ENCODE assay signal across 21 mouse cellular contexts in the genomic region with DNA sequence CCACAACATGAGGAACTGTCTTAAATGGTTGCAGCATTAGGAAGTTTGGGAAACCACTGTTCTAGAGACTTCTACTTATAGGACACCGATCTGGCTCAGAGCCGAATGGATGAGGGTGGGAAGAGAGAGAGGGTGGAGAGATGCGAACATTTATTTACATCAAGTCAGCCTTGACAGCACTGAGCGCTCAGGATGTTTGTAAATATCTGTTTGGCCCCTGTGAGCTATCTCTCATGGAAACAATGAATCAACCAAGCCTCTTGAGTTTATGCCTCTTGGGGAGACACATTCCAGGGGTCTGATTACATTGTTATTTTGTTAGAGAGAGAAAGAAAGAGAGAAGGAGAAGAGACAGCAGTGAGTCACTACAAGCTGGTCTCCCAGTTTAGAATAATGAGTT.
DNase-seq lines count a peak whose midpoint lies in the region; ATAC-seq lines count a peak whose summit lies in the region.
"Had no signal": no experiment of that assay in that cellular context is flagged by ENCODE, and none has a peak within 500 bp of the region (broad histone marks: within the 10 kb centered on the region; RNA-seq: fewer than 3 reads in every experiment).

No protein-coding gene starts in this region.

- no peak overlapping the region; the same call in 1 of the 2 replicates for H3K27ac ChIP-seq in lung, embryonic 16.5 days (ENCODE audit: low read length)
- H3K27ac ChIP-seq: embryonic facial prominence, embryonic 12.5 days; forebrain, embryonic 12.5 days; hindbrain, embryonic 12.5 days; neural tube, embryonic 15.5 days had no signal

- WGBS in lung, embryonic 16.5 days, result 37% methylated on average over 4 of the region's 4 CpGs

- H3K4me3 ChIP-seq in lung, embryonic 16.5 days (ENCODE audit: low read length), result no peak overlapping the region
- H3K4me3 ChIP-seq: embryonic facial prominence, embryonic 12.5 days; erythroblast, embryonic 14.5 days; forebrain, embryonic 12.5 days; hindbrain, embryonic 12.5 days; neural tube, embryonic 15.5 days had no signal

- no peaks in the 10 kb centered on the region for H3K36me3 ChIP-seq in lung, embryonic 16.5 days (ENCODE audit: control insufficient read depth, insufficient read depth, low read length)
- H3K36me3 ChIP-seq: embryonic facial prominence, embryonic 12.5 days; forebrain, embryonic 12.5 days; hindbrain, embryonic 12.5 days; neural tube, embryonic 15.5 days had no signal

- no peaks in the 10 kb centered on the region for H3K27me3 ChIP-seq in lung, embryonic 16.5 days (ENCODE audit: control insufficient read depth, insufficient read depth, low read depth, low read length)
- H3K27me3 ChIP-seq: embryonic facial prominence, embryonic 12.5 days; hindbrain, embryonic 12.5 days; neural tube, embryonic 15.5 days; Patski had no signal

- peak; percentile 9 to 21 for DNase-seq in frontal cortex, postnatal 36 days (ENCODE audit: low spot score in 2 of 2)
- DNase-seq in frontal cortex, postnatal 25 days (ENCODE audit: low spot score in 2 of 2), result no peak
- DNase-seq in right cerebral cortex, adult 18-20 months, result peak; percentile 20
- DNase-seq in right cerebral cortex, postnatal 14 days, result no peak
- peak; percentile 50 to 53 for DNase-seq in lung, postnatal 4 days
- DNase-seq in urinary bladder, adult 2 months (ENCODE audit: low spot score), result no peak
- DNase-seq: adrenal gland, postnatal 36 days; cerebellum, adult 11-12 months; cerebellum, postnatal 14 days; gastrocnemius, postnatal 36 days; liver, postnatal 0 days; spleen, adult 18-20 months had no signal

- no peak overlapping the region for H3K4me2 ChIP-seq in lung, embryonic 16.5 days (ENCODE audit: low read depth, low read length)
- H3K4me2 ChIP-seq: embryonic facial prominence, embryonic 12.5 days; forebrain, embryonic 12.5 days; hindbrain, embryonic 12.5 days; neural tube, embryonic 15.5 days had no signal

- H3K9me3 ChIP-seq in lung, embryonic 16.5 days (ENCODE audit: control insufficient read depth, low read length), result no peaks in the 10 kb centered on the region
- H3K9me3 ChIP-seq: embryonic facial prominence, embryonic 12.5 days; forebrain, embryonic 12.5 days; hindbrain, embryonic 12.5 days; neural tube, embryonic 15.5 days had no signal

- ATAC-seq in lung, embryonic 16.5 days (ENCODE audit: low read depth), result peak; percentile 64
- ATAC-seq in megakaryocyte, adult 5-6 weeks (ENCODE audit: poor library complexity, severe bottlenecking), result no peak
- ATAC-seq: liver, postnatal 0 days; midbrain, embryonic 16.5 days; Patski had no signal

- peaks cover 25% of the 10 kb centered on the region for H3K4me1 ChIP-seq in lung, embryonic 16.5 days (replicated peaks; ENCODE audit: control insufficient read depth, insufficient read depth, low read length)
- H3K4me1 ChIP-seq: hindbrain, embryonic 12.5 days had no signal

- no peak overlapping the region for H3K9ac ChIP-seq in lung, embryonic 16.5 days (ENCODE audit: low read length)
- H3K9ac ChIP-seq: embryonic facial prominence, embryonic 12.5 days; forebrain, embryonic 12.5 days; hindbrain, embryonic 12.5 days; liver, postnatal 0 days; neural tube, embryonic 15.5 days had no signal

Comparison
In these comparisons a context has a peak if more than half of its experiments do, and no peak if none do; other contexts are left out.
1. DNase-seq: peak in frontal cortex, postnatal 36 days (2 of 2), right cerebral cortex, adult 18-20 months (single experiment) and lung, postnatal 4 days (2 of 2); none in frontal cortex, postnatal 25 days (0 of 2), right cerebral cortex, postnatal 14 days (single experiment) and urinary bladder, adult 2 months (single experiment).